Mouse (Mus musculus): ENCODE data around the gene Hist1h3e. TPM values are rescaled to one million over a fixed set of nuclear protein-coding genes. Genes with fewer than 3 reads are reported as not detected.

The Hist1h3e gene
- total RNA-seq, 2 experiments from 2014 or later = 161 to 358 TPM

DNA sequence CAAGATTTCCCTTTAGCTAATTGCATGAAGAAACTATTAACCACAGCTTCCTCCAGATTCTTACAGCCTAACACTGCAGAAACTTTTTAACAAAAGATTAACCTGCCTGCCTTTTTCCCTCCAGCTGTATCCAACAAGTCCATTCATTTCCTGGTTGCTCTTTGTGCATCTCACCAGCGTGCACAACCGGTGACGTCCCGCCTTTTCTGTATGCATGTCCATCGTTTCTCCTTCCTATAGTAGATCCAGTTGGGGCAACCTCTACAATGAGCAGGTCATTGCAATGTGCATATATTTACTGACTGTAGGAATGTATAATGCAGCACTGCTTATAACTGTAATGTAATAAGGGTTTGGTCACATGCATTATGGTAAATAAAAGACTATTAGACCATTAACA lies 38.2 kb downstream of the Hist1h3e start:
- ATAC-seq (ENCODE audit: poor library complexity, severe bottlenecking) = no peak

DNA sequence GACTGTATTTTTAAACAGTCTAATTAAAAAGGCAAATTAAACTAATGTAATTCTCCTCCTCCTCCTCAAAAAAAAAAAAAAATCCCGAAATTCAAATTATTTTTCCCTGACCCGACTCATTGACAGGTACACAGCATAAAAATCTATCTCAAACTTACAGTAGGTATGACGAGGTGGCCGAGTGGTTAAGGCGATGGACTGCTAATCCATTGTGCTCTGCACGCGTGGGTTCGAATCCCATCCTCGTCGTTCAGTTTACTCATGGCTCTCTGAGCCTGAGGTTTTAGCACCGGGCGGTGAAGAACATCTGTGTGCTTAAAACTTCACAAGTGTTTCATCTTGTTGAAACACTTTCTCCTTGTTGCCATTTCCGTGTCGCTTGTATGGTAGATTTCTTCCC lies 40.5 kb downstream of the Hist1h3e start:
- no peak for ATAC-seq (ENCODE audit: poor library complexity, severe bottlenecking)

DNA sequence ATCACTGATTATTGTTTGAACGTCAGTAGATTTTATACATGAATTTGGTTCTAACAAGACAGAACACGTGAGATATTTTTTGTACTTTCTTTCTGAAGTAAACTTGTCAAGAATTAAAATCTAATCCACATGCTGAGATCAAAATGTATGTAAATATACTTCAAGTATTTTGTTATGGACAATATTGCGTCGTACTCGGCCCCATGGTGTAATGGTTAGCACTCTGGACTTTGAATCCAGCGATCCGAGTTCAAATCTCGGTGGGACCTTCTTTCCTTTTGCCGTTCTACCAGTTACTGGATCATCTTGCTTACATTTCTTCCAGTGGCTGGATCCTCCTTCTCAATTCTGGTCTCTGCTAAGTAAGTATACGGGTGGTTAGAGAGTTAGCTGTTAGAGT lies 42.8 kb downstream of the Hist1h3e start:
- ATAC-seq (ENCODE audit: poor library complexity, severe bottlenecking) = peak; percentile 41; the same call in 1 of the 2 replicates

DNA sequence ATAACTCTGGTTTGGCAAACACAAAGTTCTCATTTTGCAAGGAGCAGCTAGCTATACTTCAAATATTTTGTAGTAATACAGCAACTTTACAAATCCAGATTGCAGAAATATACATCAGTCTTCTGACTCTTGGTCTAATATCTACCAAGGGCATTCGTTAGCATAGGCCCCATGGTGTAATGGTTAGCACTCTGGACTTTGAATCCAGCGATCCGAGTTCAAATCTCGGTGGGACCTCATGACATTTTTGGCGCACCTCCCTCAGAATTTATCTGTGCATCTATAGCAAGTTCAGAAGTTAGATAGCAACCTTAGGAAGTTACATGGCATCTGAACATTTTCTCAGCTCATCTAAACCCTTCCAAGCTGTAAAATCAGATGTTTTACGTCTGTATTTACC lies 43.3 kb downstream of the Hist1h3e start:
- ATAC-seq (ENCODE audit: poor library complexity, severe bottlenecking) = peak; percentile 32

DNA sequence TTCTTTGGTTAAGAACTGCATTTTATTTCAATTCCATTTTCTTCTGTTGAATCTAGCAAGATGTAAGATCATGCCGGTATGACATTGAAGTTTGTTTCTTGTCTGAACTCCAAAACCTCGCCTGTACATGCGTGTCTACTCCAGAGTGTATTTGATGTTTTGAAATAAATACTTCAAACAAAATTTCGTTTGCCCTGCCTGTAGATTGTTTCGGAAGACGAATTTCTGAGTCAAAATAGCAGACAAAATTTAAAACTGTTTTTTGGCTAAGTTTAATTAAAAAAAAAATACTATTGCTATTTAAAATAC lies 43.9 kb downstream of the Hist1h3e start:
- no peak for ATAC-seq (ENCODE audit: poor library complexity, severe bottlenecking)

DNA sequence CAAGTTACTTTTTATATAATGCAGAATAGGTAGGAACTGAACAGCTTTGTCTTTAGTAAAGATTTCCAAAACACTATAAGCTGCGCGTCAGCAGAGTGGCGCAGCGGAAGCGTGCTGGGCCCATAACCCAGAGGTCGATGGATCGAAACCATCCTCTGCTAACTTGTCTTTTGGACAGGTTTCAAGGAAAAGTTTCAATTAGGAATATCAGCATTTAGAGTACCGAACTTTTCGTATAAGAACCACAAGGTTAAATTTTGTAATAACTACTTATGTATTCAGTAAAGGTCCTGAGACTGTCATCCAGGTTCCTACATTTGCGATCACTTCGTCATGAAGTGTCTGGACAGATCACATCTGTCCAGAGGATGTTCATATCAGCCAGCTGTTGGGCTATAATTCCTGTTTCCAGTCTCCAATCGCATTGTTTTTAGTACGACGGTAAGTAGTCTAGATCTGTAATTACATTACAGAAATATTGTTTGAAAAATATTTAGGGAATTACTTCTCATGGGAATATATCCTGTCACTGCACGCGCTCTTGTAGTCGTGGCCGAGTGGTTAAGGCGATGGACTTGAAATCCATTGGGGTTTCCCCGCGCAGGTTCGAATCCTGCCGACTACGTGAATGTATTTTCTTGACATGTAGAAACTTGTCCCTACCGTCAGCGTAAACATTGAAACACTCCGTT lies 44.4 kb downstream of the Hist1h3e start:
- ATAC-seq (ENCODE audit: poor library complexity, severe bottlenecking) = peak; percentile 45

DNA sequence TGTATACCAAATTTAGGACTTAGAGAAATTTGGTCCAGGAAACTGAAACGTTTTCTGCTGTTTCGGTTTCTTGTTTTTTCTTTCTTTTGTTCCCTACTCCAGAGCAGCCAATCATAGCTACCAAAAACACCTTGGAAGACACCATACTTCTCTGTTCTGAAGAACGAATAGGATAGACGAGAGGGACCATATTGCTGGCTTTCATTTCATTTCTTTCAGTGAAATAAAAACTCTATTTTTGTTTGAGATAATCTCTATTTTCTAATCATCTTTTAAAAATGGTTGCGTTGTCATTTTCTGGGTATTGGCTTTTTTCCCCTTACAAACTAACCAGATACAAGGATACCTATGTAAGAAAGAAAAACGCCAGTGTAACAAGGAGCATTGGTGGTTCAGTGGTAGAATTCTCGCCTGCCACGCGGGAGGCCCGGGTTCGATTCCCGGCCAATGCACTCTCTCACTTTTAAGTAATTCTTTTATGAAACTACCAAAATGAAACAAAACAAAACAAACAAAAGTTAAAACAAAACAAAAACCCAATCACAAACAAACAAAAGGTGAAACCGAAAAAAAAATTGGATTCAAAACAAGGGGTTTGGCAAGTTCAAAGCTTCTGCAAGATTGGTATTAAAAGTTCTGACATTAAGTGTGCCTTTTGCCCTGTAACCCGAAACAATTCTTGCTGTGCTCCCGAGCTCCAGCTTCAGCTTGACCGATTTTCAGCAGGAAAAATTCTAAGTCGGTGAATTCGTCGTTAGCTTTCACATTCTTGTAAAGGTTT lies 45.2 kb downstream of the Hist1h3e start:
- peak; percentile 39 for ATAC-seq (ENCODE audit: poor library complexity, severe bottlenecking)

DNA sequence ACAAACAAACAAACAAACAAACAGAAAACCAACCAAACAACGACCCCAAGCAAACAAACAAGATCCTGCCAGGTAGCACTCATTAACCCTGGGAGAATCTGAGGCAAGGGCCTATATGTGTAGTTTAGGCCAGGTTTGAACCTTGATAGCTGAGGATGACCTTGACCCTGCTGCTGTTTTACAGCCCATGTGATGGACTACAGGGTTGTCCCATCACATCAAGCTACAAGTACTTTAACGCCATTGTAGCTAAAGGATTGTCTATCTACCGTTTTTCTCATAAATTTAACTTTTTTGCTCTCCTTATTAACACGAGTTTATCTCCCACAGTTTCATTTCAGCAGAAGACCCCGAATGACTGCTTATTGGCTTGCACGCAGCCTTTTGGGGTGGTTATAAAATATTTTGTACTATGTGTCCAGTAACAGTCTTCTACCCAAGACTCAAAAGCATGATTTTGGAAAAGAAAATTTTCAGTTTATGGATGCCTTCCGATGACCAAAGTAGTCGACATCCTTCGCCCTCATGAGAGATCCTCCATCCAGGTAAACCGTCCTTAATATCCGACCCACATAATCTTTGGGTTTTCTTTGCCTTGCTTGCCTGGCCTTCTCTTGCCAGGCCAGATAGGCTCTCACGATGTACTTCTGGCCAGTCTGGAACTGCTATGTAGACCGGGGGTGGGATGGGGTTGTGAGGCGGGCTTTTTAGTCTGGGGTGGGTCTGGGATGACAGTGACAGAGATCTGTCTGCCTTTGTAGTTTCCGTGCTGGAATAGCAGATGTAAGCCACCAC lies 46.1 kb downstream of the Hist1h3e start:
- ATAC-seq (ENCODE audit: poor library complexity, severe bottlenecking) = no peak

DNA sequence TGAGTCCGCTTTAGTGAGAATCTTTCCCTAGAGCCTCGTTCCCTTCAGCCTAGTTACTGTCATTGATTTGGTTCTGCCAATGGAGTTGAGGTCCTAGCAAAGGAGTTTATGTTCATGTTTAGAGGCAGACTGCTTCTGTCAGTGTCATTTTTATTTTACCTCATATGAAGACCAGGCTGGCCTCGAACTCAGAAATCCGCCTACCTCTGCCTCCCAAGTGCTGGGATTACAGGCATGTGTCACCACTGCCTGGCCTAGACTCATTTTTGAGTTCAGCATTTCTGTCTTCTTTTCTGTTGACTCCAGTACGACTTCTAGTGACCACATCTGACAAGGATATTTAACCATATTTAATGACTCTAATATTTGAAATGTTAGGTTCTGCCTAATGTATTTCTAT lies 46.9 kb downstream of the Hist1h3e start:
- no peak for ATAC-seq (ENCODE audit: poor library complexity, severe bottlenecking)

DNA sequence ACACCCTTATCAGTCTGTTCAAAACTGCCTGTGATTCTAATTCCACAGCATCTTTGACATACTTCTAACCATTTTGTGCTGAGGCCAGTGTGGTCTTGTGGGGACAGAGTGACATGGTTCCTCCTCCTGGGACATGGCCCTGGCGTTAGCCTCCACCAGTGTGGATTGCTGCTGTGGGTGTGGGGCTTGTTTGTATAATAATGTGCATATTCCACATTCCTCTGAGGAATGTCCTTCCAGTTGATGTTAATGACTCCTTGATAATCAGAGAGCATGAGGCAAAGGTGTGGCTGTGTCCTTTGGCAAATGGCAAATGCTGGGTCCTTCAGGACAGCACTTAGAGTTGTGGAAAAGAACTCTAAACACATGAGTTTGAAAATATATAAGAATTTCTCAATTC lies 48.7 kb downstream of the Hist1h3e start:
- no peak for ATAC-seq (ENCODE audit: poor library complexity, severe bottlenecking)

Other genes starting within 250 kb of the Hist1h3e start
Only the 30 nearest of the 35 such genes appear.
- gene Zfp322a, start 193.2 kb downstream of the Hist1h3e start, total RNA-seq (2015) = 18.8 and 20.3 TPM in 2 replicates
- 39.8 and 46.7 TPM in 2 replicates for gene Zfp322a, start 193.2 kb downstream of the Hist1h3e start, total RNA-seq (2017)
- gene Abt1, start 138.5 kb downstream of the Hist1h3e start, total RNA-seq (2015) = 5.1 and 5.2 TPM in 2 replicates
- 6.8 and 11.2 TPM in 2 replicates for gene Abt1, start 138.5 kb downstream of the Hist1h3e start, total RNA-seq (2017)
- not detected in 2 replicates for gene Btn1a1, start 96.5 kb downstream of the Hist1h3e start, total RNA-seq (2015)
- gene Btn1a1, start 96.5 kb downstream of the Hist1h3e start, total RNA-seq (2017) = not detected in 2 replicates
- gene Btn2a2, start 73.5 kb downstream of the Hist1h3e start, total RNA-seq (2015) = not detected in 2 replicates
- gene Btn2a2, start 73.5 kb downstream of the Hist1h3e start, total RNA-seq (2017) = not detected in 2 replicates
- gene Hist1h4h, start 31.3 kb downstream of the Hist1h3e start, total RNA-seq (2015) = 61.7 and 63.9 TPM in 2 replicates
- gene Hist1h4h, start 31.3 kb downstream of the Hist1h3e start, total RNA-seq (2017) = 1,033 and 1,202 TPM in 2 replicates
- gene Hist1h2af, start 28.5 kb downstream of the Hist1h3e start, total RNA-seq (2015) = 61.9 and 91.1 TPM in 2 replicates
- 1,786 and 1,821 TPM in 2 replicates for gene Hist1h2af, start 28.5 kb downstream of the Hist1h3e start, total RNA-seq (2017)
- gene Hist1h3g, start 26.9 kb downstream of the Hist1h3e start, total RNA-seq (2015) = 225 and 241 TPM in 2 replicates
- gene Hist1h3g, start 26.9 kb downstream of the Hist1h3e start, total RNA-seq (2017) = 441 and 668 TPM in 2 replicates
- gene Hist1h2bh, start 19.0 kb downstream of the Hist1h3e start, total RNA-seq (2015) = 32.3 and 36.5 TPM in 2 replicates
- 143 and 176 TPM in 2 replicates for gene Hist1h2bh, start 19.0 kb downstream of the Hist1h3e start, total RNA-seq (2017)
- 43.8 and 48.7 TPM in 2 replicates for gene Hist1h3f, start 18.3 kb downstream of the Hist1h3e start, total RNA-seq (2015)
- 145 and 146 TPM in 2 replicates for gene Hist1h3f, start 18.3 kb downstream of the Hist1h3e start, total RNA-seq (2017)
- 110 and 116 TPM in 2 replicates for gene Hist1h4f, start 10.7 kb downstream of the Hist1h3e start, total RNA-seq (2015)
- gene Hist1h4f, start 10.7 kb downstream of the Hist1h3e start, total RNA-seq (2017) = 2,488 and 3,291 TPM in 2 replicates
- 16.7 and 17.0 TPM in 2 replicates for gene Hist1h1d, start 9.1 kb downstream of the Hist1h3e start, total RNA-seq (2015)
- gene Hist1h1d, start 9.1 kb downstream of the Hist1h3e start, total RNA-seq (2017) = 182 and 184 TPM in 2 replicates
- gene Hist1h2ae, start 8.9 kb upstream of the Hist1h3e start, total RNA-seq (2015) = 8.8 and 9.0 TPM in 2 replicates
- 272 and 274 TPM in 2 replicates for gene Hist1h2ae, start 8.9 kb upstream of the Hist1h3e start, total RNA-seq (2017)
- 325 and 384 TPM in 2 replicates for gene Hist1h2bg, start 9.0 kb upstream of the Hist1h3e start, total RNA-seq (2015)
- 1,715 and 1,721 TPM in 2 replicates for gene Hist1h2bg, start 9.0 kb upstream of the Hist1h3e start, total RNA-seq (2017)
- 449 and 490 TPM in 2 replicates for gene Hist1h2bf, start 11.8 kb upstream of the Hist1h3e start, total RNA-seq (2015)
- gene Hist1h2bf, start 11.8 kb upstream of the Hist1h3e start, total RNA-seq (2017) = 736 and 744 TPM in 2 replicates
- gene Hist1h2ad, start 12.0 kb upstream of the Hist1h3e start, total RNA-seq (2015) = 3.2 and 3.6 TPM in 2 replicates
- gene Hist1h2ad, start 12.0 kb upstream of the Hist1h3e start, total RNA-seq (2017) = 93.7 and 99.2 TPM in 2 replicates
- 150 and 159 TPM in 2 replicates for gene Hist1h3d, start 13.4 kb upstream of the Hist1h3e start, total RNA-seq (2015)
- 86.3 and 96.3 TPM in 2 replicates for gene Hist1h3d, start 13.4 kb upstream of the Hist1h3e start, total RNA-seq (2017)
- 655 and 672 TPM in 2 replicates for gene Hist1h4d, start 19.2 kb upstream of the Hist1h3e start, total RNA-seq (2015)
- 1,182 and 1,443 TPM in 2 replicates for gene Hist1h4d, start 19.2 kb upstream of the Hist1h3e start, total RNA-seq (2017)
- 15.1 and 16.4 TPM in 2 replicates for gene Hist1h2be, start 58.8 kb upstream of the Hist1h3e start, total RNA-seq (2015)
- gene Hist1h2be, start 58.8 kb upstream of the Hist1h3e start, total RNA-seq (2017) = 110 and 115 TPM in 2 replicates
- gene Hist1h1e, start 60.2 kb upstream of the Hist1h3e start, total RNA-seq (2015) = 408 and 475 TPM in 2 replicates
- gene Hist1h1e, start 60.2 kb upstream of the Hist1h3e start, total RNA-seq (2017) = 457 and 467 TPM in 2 replicates
- 10.3 and 12.0 TPM in 2 replicates for gene Hist1h2ac, start 121.6 kb upstream of the Hist1h3e start, total RNA-seq (2015)
- 67.7 and 81.2 TPM in 2 replicates for gene Hist1h2ac, start 121.6 kb upstream of the Hist1h3e start, total RNA-seq (2017)
- 40.3 and 42.6 TPM in 2 replicates for gene Hist1h2bc, start 121.8 kb upstream of the Hist1h3e start, total RNA-seq (2015)
- 253 and 263 TPM in 2 replicates for gene Hist1h2bc, start 121.8 kb upstream of the Hist1h3e start, total RNA-seq (2017)
- 0.94 TPM in 1 of 2 replicates, not detected in the other for gene Hist1h1t, start 133.4 kb upstream of the Hist1h3e start, total RNA-seq (2015)
- 2.7 and 5.3 TPM in 2 replicates for gene Hist1h1t, start 133.4 kb upstream of the Hist1h3e start, total RNA-seq (2017)
- gene Hist1h4c, start 136.1 kb upstream of the Hist1h3e start, total RNA-seq (2015) = 60.8 and 62.1 TPM in 2 replicates
- gene Hist1h4c, start 136.1 kb upstream of the Hist1h3e start, total RNA-seq (2017) = 282 and 359 TPM in 2 replicates
- 12.3 and 17.1 TPM in 2 replicates for gene Hfe, start 148.5 kb upstream of the Hist1h3e start, total RNA-seq (2015)
- gene Hfe, start 148.5 kb upstream of the Hist1h3e start, total RNA-seq (2017) = 7.6 and 8.5 TPM in 2 replicates
- gene Hist1h1c, start 176.4 kb upstream of the Hist1h3e start, total RNA-seq (2015) = 179 and 186 TPM in 2 replicates
- 1,288 and 1,327 TPM in 2 replicates for gene Hist1h1c, start 176.4 kb upstream of the Hist1h3e start, total RNA-seq (2017)
- gene Hist1h3c, start 183.2 kb upstream of the Hist1h3e start, total RNA-seq (2015) = 115 and 119 TPM in 2 replicates
- gene Hist1h3c, start 183.2 kb upstream of the Hist1h3e start, total RNA-seq (2017) = 508 and 593 TPM in 2 replicates
- gene Hist1h2bb, start 184.4 kb upstream of the Hist1h3e start, total RNA-seq (2015) = 264 and 296 TPM in 2 replicates
- 5,681 and 7,839 TPM in 2 replicates for gene Hist1h2bb, start 184.4 kb upstream of the Hist1h3e start, total RNA-seq (2017)
- gene Hist1h2ab, start 188.8 kb upstream of the Hist1h3e start, total RNA-seq (2015) = 64.3 and 114 TPM in 2 replicates
- gene Hist1h2ab, start 188.8 kb upstream of the Hist1h3e start, total RNA-seq (2017) = 3,821 and 4,666 TPM in 2 replicates
- gene Hist1h3b, start 189.9 kb upstream of the Hist1h3e start, total RNA-seq (2015) = 495 and 572 TPM in 2 replicates
- gene Hist1h3b, start 189.9 kb upstream of the Hist1h3e start, total RNA-seq (2017) = 546 and 613 TPM in 2 replicates
- gene Hist1h4b, start 194.6 kb upstream of the Hist1h3e start, total RNA-seq (2015) = 64.8 and 95.3 TPM in 2 replicates
- 562 and 732 TPM in 2 replicates for gene Hist1h4b, start 194.6 kb upstream of the Hist1h3e start, total RNA-seq (2017)